Mouse (Mus musculus): ENCODE measurements around the gene Kat2b. TPM values are rescaled to one million over a fixed set of nuclear protein-coding genes. Genes with fewer than 3 reads are reported as not detected.

The Kat2b gene
- polyA plus RNA-seq, 1 experiment from 2014 or later = 5.1 TPM

- Histone ChIP-seq H3K27ac (no peak overlapping the region), H3K9me3 (no peaks in the 10 kb centered on the region), H3K4me3 (no peak overlapping the region), H3K4me2 (no peak overlapping the region), H3K27me3 (no peaks in the 10 kb centered on the region), H3K9ac (no peak overlapping the region), H3K36me3 (no peaks in the 10 kb centered on the region), H3K4me1 (no peaks in the 10 kb centered on the region)
- 79% methylated on average over 3 of the region's 3 CpGs for WGBS
- no peak for ATAC-seq (ENCODE audit: insufficient number of reproducible peaks, insufficient read depth, low FRiP score, low TSS enrichment, low read depth)
Measured at GRCm38 (mm10) chr17:53554813-53555212, 11.8 kb upstream of the Kat2b start.

- H3K4me3 ChIP-seq = no peak overlapping the region
- no peak overlapping the region for H3K4me2 ChIP-seq
- H3K27ac ChIP-seq = no peak overlapping the region
- H3K36me3 ChIP-seq = no peaks in the 10 kb centered on the region
- H3K9me3 ChIP-seq = no peaks in the 10 kb centered on the region
- no peak overlapping the region for H3K9ac ChIP-seq
- ATAC-seq (ENCODE audit: insufficient number of reproducible peaks, insufficient read depth, low FRiP score, low TSS enrichment, low read depth) = no peak
- WGBS = 76% methylated on average over 3 of the region's 3 CpGs
- no peaks in the 10 kb centered on the region for H3K4me1 ChIP-seq
- no peaks in the 10 kb centered on the region for H3K27me3 ChIP-seq
Measured at GRCm38 (mm10) chr17:53557443-53557842, 9.2 kb upstream of the Kat2b start.

GRCm38 (mm10) chr17:53559646-53560045 lies 7.0 kb upstream of the Kat2b start:
- Histone ChIP-seq H3K4me2 (no peak overlapping the region), H3K4me1 (no peaks in the 10 kb centered on the region), H3K9ac (no peak overlapping the region), H3K9me3 (no peaks in the 10 kb centered on the region), H3K4me3 (no peak overlapping the region), H3K27me3 (no peaks in the 10 kb centered on the region), H3K36me3 (no peaks in the 10 kb centered on the region), H3K27ac (no peak overlapping the region)
- WGBS = 90% methylated on average over 5 of the region's 5 CpGs
- no peak for ATAC-seq (ENCODE audit: insufficient number of reproducible peaks, insufficient read depth, low FRiP score, low TSS enrichment, low read depth)

- Histone ChIP-seq H3K36me3 (no peaks in the 10 kb centered on the region), H3K4me2 (no peak overlapping the region), H3K9ac (no peak overlapping the region), H3K9me3 (no peaks in the 10 kb centered on the region), H3K27me3 (no peaks in the 10 kb centered on the region), H3K4me1 (peaks cover 5% of the 10 kb centered on the region; the same call in 1 of the 2 replicates), H3K4me3 (no peak overlapping the region), H3K27ac (no peak overlapping the region)
- no peak for ATAC-seq (ENCODE audit: insufficient number of reproducible peaks, insufficient read depth, low FRiP score, low TSS enrichment, low read depth)
- 77% methylated on average over 4 of the region's 4 CpGs for WGBS
Measured at GRCm38 (mm10) chr17:53561458-53562029, 5.1 kb upstream of the Kat2b start.

GRCm38 (mm10) chr17:53564837-53565236 lies 1.8 kb upstream of the Kat2b start:
- Histone ChIP-seq H3K4me1 (peaks cover 20% of the 10 kb centered on the region), H3K36me3 (no peaks in the 10 kb centered on the region), H3K27me3 (no peaks in the 10 kb centered on the region), H3K4me2 (no peak overlapping the region), H3K4me3 (no peak overlapping the region), H3K27ac (no peak overlapping the region), H3K9me3 (no peaks in the 10 kb centered on the region), H3K9ac (no peak overlapping the region)
- ATAC-seq (ENCODE audit: insufficient number of reproducible peaks, insufficient read depth, low FRiP score, low TSS enrichment, low read depth) = no peak
- WGBS = 85% methylated on average over 4 of the region's 4 CpGs

- peak; percentile 63 for ATAC-seq (ENCODE audit: insufficient number of reproducible peaks, insufficient read depth, low FRiP score, low TSS enrichment, low read depth)
- no peaks in the 10 kb centered on the region for H3K27me3 ChIP-seq
- H3K36me3 ChIP-seq = no peaks in the 10 kb centered on the region
- H3K4me2 ChIP-seq = peak overlapping the region; percentile 96
- H3K27ac ChIP-seq = peak overlapping the region; percentile 85
- H3K4me3 ChIP-seq = peak overlapping the region; percentile 82
- under 1% methylated on average over 28 of the region's 51 CpGs for WGBS
- no peaks in the 10 kb centered on the region for H3K9me3 ChIP-seq
- peaks cover 23% of the 10 kb centered on the region for H3K4me1 ChIP-seq
- peak overlapping the region; percentile 91 for H3K9ac ChIP-seq
Measured at GRCm38 (mm10) chr17:53566919-53567345, 271 bp downstream of the Kat2b start.

- H3K4me3 ChIP-seq = peak overlapping the region; percentile 82
- H3K4me1 ChIP-seq = peaks cover 23% of the 10 kb centered on the region
- no peaks in the 10 kb centered on the region for H3K9me3 ChIP-seq
- ATAC-seq (ENCODE audit: insufficient number of reproducible peaks, insufficient read depth, low FRiP score, low TSS enrichment, low read depth) = peak; percentile 52
- H3K4me2 ChIP-seq = peak overlapping the region; percentile 96
- peak overlapping the region; percentile 85 for H3K27ac ChIP-seq
- no peaks in the 10 kb centered on the region for H3K27me3 ChIP-seq
- WGBS = under 1% methylated on average over 61 of the region's 67 CpGs
- no peaks in the 10 kb centered on the region for H3K36me3 ChIP-seq
- H3K9ac ChIP-seq = peak overlapping the region; percentile 91
Measured at GRCm38 (mm10) chr17:53567346-53568101, 863 bp downstream of the Kat2b start.

GRCm38 (mm10) chr17:53568118-53568517 lies 1.5 kb downstream of the Kat2b start:
- peak overlapping the region; percentile 91 for H3K9ac ChIP-seq
- H3K4me1 ChIP-seq = peaks cover 23% of the 10 kb centered on the region
- H3K27ac ChIP-seq = peak overlapping the region; percentile 85
- no peaks in the 10 kb centered on the region for H3K27me3 ChIP-seq
- peak overlapping the region; percentile 96 for H3K4me2 ChIP-seq
- no peaks in the 10 kb centered on the region for H3K9me3 ChIP-seq
- H3K36me3 ChIP-seq = no peaks in the 10 kb centered on the region
- peak; percentile 77 for ATAC-seq (ENCODE audit: insufficient number of reproducible peaks, insufficient read depth, low FRiP score, low TSS enrichment, low read depth)
- WGBS = under 1% methylated on average over 15 of the region's 15 CpGs
- peak overlapping the region; percentile 82 for H3K4me3 ChIP-seq

- Histone ChIP-seq H3K9ac (peak overlapping the region; percentile 91), H3K4me1 (peaks cover 23% of the 10 kb centered on the region), H3K9me3 (no peaks in the 10 kb centered on the region), H3K36me3 (no peaks in the 10 kb centered on the region), H3K27ac (no peak overlapping the region), H3K4me2 (peak overlapping the region; percentile 96), H3K27me3 (no peaks in the 10 kb centered on the region), H3K4me3 (peak overlapping the region; percentile 82)
- 37% methylated on average over 8 of the region's 8 CpGs for WGBS
- ATAC-seq (ENCODE audit: insufficient number of reproducible peaks, insufficient read depth, low FRiP score, low TSS enrichment, low read depth) = no peak
Measured at GRCm38 (mm10) chr17:53568734-53569386, 2.2 kb downstream of the Kat2b start.

- Histone ChIP-seq H3K9ac (0 out of 2 replicates have a peak overlapping the region, but pooled peaks have one; percentile 40), H3K27me3 (no peaks in the 10 kb centered on the region), H3K4me1 (peaks cover 23% of the 10 kb centered on the region), H3K27ac (0 out of 2 replicates have a peak overlapping the region, but pooled peaks have one; percentile 44), H3K9me3 (no peaks in the 10 kb centered on the region), H3K4me2 (0 out of 2 replicates have a peak overlapping the region, but pooled peaks have one; percentile 26), H3K4me3 (no peak overlapping the region), H3K36me3 (no peaks in the 10 kb centered on the region)
- 35% methylated on average over 6 of the region's 6 CpGs for WGBS
- no peak for ATAC-seq (ENCODE audit: insufficient number of reproducible peaks, insufficient read depth, low FRiP score, low TSS enrichment, low read depth)
Measured at GRCm38 (mm10) chr17:53569829-53570228, 3.2 kb downstream of the Kat2b start.

- Histone ChIP-seq H3K4me1 (peaks cover 23% of the 10 kb centered on the region), H3K27me3 (no peaks in the 10 kb centered on the region), H3K36me3 (no peaks in the 10 kb centered on the region), H3K9ac (no peak overlapping the region), H3K9me3 (no peaks in the 10 kb centered on the region), H3K27ac (peak overlapping the region; percentile 29; the same call in 1 of the 2 replicates), H3K4me2 (no peak overlapping the region), H3K4me3 (no peak overlapping the region)
- WGBS = 48% methylated on average over 10 of the region's 10 CpGs
- no peak for ATAC-seq (ENCODE audit: insufficient number of reproducible peaks, insufficient read depth, low FRiP score, low TSS enrichment, low read depth)
Measured at GRCm38 (mm10) chr17:53570361-53570875, 3.8 kb downstream of the Kat2b start.
